Mouse (Mus musculus) liver, adult 2 months (tissue): ENCODE measurements at regions not wholly inside any gene's neighbourhood (a gene's known extent, or its start where the extent isn't known, plus 50 kb on each side); places are given as distances from the start of the nearest gene placed in this dataset.

ENCODE experiments used
- DNase-seq: peaks from one replicate; pipeline ENCODE4 v3.0.0-alpha.2; 2011; ENCODE audit warnings: low read depth, low spot score; ENCODE audit errors: extremely low read depth
- H3K27ac ChIP-seq: fragments of 200-500 bp; replicated peaks from 2 replicates; pipeline ENCODE4 v1.5.1; 2012; ENCODE audit warnings: low read depth, mild to moderate bottlenecking, control low read depth, inconsistent platforms, low read length; ENCODE audit not compliant: insufficient read depth
- H3K27me3 ChIP-seq: fragments of 200-500 bp; 2 replicates; pipeline ENCODE4 v1.6.1; 2012; ENCODE audit warnings: mild to moderate bottlenecking, moderate library complexity, low read length, inconsistent platforms; ENCODE audit not compliant: control insufficient read depth, insufficient read depth
- H3K36me3 ChIP-seq: fragments of 200-500 bp; 2 replicates; pipeline ENCODE4 v1.6.1; 2012; ENCODE audit warnings: low read length, inconsistent platforms; ENCODE audit not compliant: control insufficient read depth, insufficient read depth
- H3K4me1 ChIP-seq: fragments of 200-500 bp; 2 replicates; pipeline ENCODE4 v1.6.1; 2011; ENCODE audit warnings: low read length; ENCODE audit not compliant: control insufficient read depth, insufficient read depth
- H3K4me3 ChIP-seq: fragments of 200-500 bp; 2 replicates; pipeline ENCODE4 v1.5.1; 2011; ENCODE audit warnings: low read depth, mild to moderate bottlenecking, control low read depth, low read length, moderate library complexity; ENCODE audit not compliant: insufficient read depth
- H3K79me2 ChIP-seq: fragments of 200-500 bp; 2 replicates; pipeline ENCODE4 v1.6.1; 2012; ENCODE audit warnings: inconsistent platforms, mild to moderate bottlenecking, low read length, moderate library complexity; ENCODE audit not compliant: control insufficient read depth, insufficient read depth
- H3K9ac ChIP-seq: fragments of 200-500 bp; 2 replicates; pipeline ENCODE4 v1.6.1; 2012; ENCODE audit warnings: low read depth, mild to moderate bottlenecking, control low read depth, inconsistent platforms, low read length
- CTCF ChIP-seq: fragments of 200-500 bp; IDR thresholded peaks from 2 replicates; pipeline ENCODE4 v1.5.1; 2011; ENCODE audit warnings: low read depth, low read length, control low read depth
- POLR2A ChIP-seq: fragments of 200-500 bp; IDR thresholded peaks from 2 replicates; pipeline ENCODE4 v1.6.1; 2011; ENCODE audit warnings: low read length, control low read depth; ENCODE audit not compliant: insufficient read depth; ENCODE audit errors: extremely low read depth
- WGBS: fragments of 180-500 bp; shearing (Covaris S2); methylation state at CpG from one replicate; pipeline ENCODE4 v1.1.7; 2018; 5-methylcytosine and 5-hydroxymethylcytosine counted together

- no peaks in the 10 kb centered on the region for H3K36me3 ChIP-seq
- 88% methylated on average over 3 of the region's 3 CpGs for WGBS
- no peak overlapping the region for H3K4me3 ChIP-seq
- H3K9ac ChIP-seq, result no peak overlapping the region
- no peaks in the 10 kb centered on the region for H3K4me1 ChIP-seq
- H3K27me3 ChIP-seq, result no peaks in the 10 kb centered on the region
- H3K79me2 ChIP-seq, result no peaks in the 10 kb centered on the region
- TF ChIP-seq CTCF (no peak), POLR2A (no peak)
- no peak for DNase-seq
- no peak overlapping the region for H3K27ac ChIP-seq
These were observed 251.2 kb downstream of the Xpnpep1 start for GRCm38 (mm10) chr19:52788802-52789201.

DNA sequence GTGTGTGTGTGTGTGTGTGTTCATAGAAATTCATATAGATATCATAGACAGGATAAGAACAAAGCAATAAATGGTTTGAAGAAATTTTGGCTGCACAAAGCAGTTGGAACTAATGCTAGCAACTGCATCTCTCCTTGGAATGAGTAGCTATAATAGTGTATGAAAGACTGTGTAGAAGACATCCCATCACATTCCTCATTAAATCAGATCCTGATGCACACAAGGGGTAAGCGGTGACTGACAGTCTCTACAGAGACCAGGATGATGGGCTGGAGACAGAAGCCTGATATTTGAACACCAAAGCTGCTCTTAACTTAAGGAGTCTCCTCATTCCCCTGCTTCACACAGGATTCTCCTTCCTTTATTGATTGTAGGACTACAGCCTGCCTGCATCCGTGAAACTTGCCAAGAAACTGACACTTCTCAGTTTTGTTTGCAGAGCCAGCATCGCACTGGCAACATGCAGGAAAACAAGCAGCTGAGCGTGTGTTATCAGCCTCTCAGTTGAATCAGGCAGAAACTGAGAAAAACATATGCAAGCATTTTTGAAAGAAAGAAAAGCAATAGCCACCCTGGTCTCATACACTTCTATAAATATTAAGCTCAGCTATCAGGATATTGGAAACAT, 271.1 kb downstream of the Xpnpep1 start:
- H3K4me3 ChIP-seq, result no peak overlapping the region
- H3K27ac ChIP-seq, result no peak overlapping the region
- no peaks in the 10 kb centered on the region for H3K79me2 ChIP-seq
- DNase-seq, result no peak
- 42% methylated on average over 4 of the region's 4 CpGs for WGBS
- no peaks in the 10 kb centered on the region for H3K27me3 ChIP-seq
- TF ChIP-seq POLR2A (no peak), CTCF (no peak)
- H3K36me3 ChIP-seq, result no peaks in the 10 kb centered on the region
- no peaks in the 10 kb centered on the region for H3K4me1 ChIP-seq
- H3K9ac ChIP-seq, result no peak overlapping the region

- no peak overlapping the region for H3K9ac ChIP-seq
- H3K79me2 ChIP-seq, result no peaks in the 10 kb centered on the region
- H3K27ac ChIP-seq, result no peak overlapping the region
- no peaks in the 10 kb centered on the region for H3K36me3 ChIP-seq
- no peaks in the 10 kb centered on the region for H3K4me1 ChIP-seq
- no peak overlapping the region for H3K4me3 ChIP-seq
- H3K27me3 ChIP-seq, result no peaks in the 10 kb centered on the region
- WGBS, result 81% methylated on average over 5 of the region's 5 CpGs
- DNase-seq, result no peak
- no peak for TF ChIP-seq CTCF
- TF ChIP-seq POLR2A, result no peak
These were observed 271.9 kb downstream of the Xpnpep1 start for GRCm38 (mm10) chr19:52768117-52768516.

- 85% methylated on average over 9 of the region's 9 CpGs for WGBS
These were observed 301.1 kb downstream of the Xpnpep1 start for GRCm38 (mm10) chr19:52738946-52739345.

DNA sequence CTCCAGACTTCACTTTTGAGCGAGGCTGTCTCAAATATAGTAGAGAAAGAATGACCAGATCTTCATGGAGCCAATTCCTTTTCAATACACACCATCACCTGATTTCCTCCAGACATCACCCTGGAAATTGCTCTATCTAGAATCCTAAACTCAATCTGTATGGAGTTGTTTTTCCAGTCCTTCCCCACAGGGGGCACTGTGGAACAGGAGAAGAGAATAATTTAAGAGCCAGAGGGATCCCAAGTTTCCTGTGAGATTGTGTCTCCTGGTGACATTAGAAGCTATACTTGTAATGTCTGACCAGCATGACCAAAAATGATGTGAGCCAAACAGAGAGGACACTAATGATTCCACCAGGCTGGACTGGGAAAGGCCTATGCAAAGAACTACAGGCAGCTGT, 318.2 kb downstream of the Xpnpep1 start:
- H3K4me1 ChIP-seq, result no peaks in the 10 kb centered on the region
- TF ChIP-seq CTCF, result no peak
- no peak for TF ChIP-seq POLR2A
- no peaks in the 10 kb centered on the region for H3K27me3 ChIP-seq
- 3% methylated on average over 1 of the region's 1 CpGs for WGBS
- no peak overlapping the region for H3K9ac ChIP-seq
- peak; percentile 2 for DNase-seq
- H3K4me3 ChIP-seq, result no peak overlapping the region
- H3K36me3 ChIP-seq, result no peaks in the 10 kb centered on the region
- no peaks in the 10 kb centered on the region for H3K79me2 ChIP-seq
- H3K27ac ChIP-seq, result no peak overlapping the region

More at GRCm38 (mm10) chr19:52738946-52739345, 301.1 kb downstream of the Xpnpep1 start:
- Histone ChIP-seq H3K27ac (no peak overlapping the region), H3K79me2 (no peaks in the 10 kb centered on the region), H3K9ac (no peak overlapping the region), H3K4me1 (no peaks in the 10 kb centered on the region), H3K36me3 (no peaks in the 10 kb centered on the region), H3K4me3 (no peak overlapping the region), H3K27me3 (no peaks in the 10 kb centered on the region)
- DNase-seq, result no peak
- no peak for TF ChIP-seq POLR2A
- TF ChIP-seq CTCF, result no peak

DNA sequence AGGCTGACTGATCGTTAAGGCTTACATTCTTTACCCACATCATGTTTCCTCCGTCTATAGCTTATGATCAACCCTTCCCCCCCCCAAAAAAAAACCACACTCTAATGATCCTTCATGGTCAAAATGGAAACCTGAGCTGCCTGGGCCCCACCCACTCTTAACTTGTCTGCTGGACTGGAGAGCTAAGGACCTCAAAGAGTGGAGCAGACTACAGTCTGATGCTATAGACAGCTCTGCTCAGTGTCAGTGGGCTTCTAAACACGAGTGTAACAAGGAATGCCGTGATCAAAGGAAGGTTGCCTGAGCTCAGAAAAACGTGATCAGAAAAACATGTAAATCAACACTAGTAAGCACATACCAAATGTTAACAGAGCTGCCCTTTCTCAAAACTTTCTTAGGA, 324.7 kb downstream of the Xpnpep1 start:
- TF ChIP-seq CTCF (no peak), POLR2A (no peak)
- no peak overlapping the region for H3K4me3 ChIP-seq
- H3K4me1 ChIP-seq, result no peaks in the 10 kb centered on the region
- H3K79me2 ChIP-seq, result no peaks in the 10 kb centered on the region
- H3K27me3 ChIP-seq, result no peaks in the 10 kb centered on the region
- no peak overlapping the region for H3K27ac ChIP-seq
- no peak overlapping the region for H3K9ac ChIP-seq
- DNase-seq, result no peak
- H3K36me3 ChIP-seq, result no peaks in the 10 kb centered on the region
- 61% methylated on average over 5 of the region's 5 CpGs for WGBS
